Mouse (Mus musculus) colon, adult 2 months (tissue): ENCODE results near the gene Dimt1. TPM values are rescaled to one million over a fixed set of nuclear protein-coding genes. Genes with fewer than 3 reads are reported as not detected.

Experiments
- polyA plus RNA-seq: library from polyadenylated mRNA; depleted of rRNA; stranded (reverse); fragments of >200 nt; gene quantifications from 2 replicates; pipeline ENCODE4 v1.2.3, GENCODE M21; 2012; rRNA removed

Dimt1 gene
- polyA plus RNA-seq = 2.0 and 2.8 TPM in 2 replicates

GRCm38 (mm10) chr13:106946594-106947540 is at the start of gene Dimt1:
TSS of gene Dimt1 (plus strand) at chr13:106947127.

GRCm38 (mm10) chr13:106936256-106937137 is 10.4 kb upstream of the Dimt1 start, which contains the start of gene Ipo11:
TSS of gene Ipo11 (minus strand) at chr13:106936958.

Other genes with a start within 250 kb of the Dimt1 start
- gene Ipo11, start 10.2 kb upstream of the Dimt1 start, polyA plus RNA-seq = 8.3 and 8.6 TPM in 2 replicates
- 1.3 and 2.5 TPM in 2 replicates for gene Kif2a, start 75.0 kb downstream of the Dimt1 start, polyA plus RNA-seq